Mouse (Mus musculus): Measurements from ENCODE around the gene Tcta. TPM values are rescaled to one million over a fixed set of nuclear protein-coding genes. Genes with fewer than 3 reads are reported as not detected.
"Not testable (repeated sequence)": the region's sequence is repeated elsewhere in the genome, so short reads cannot be mapped to it uniquely, and the experiment has no call there.

Gene Tcta
- total RNA-seq, 2 experiments from 2014 or later: 44.8 to 46.9 TPM

- no peak for DNase-seq (ENCODE audit: low spot score in 2 of 2)
Measured at GRCm38 (mm10) chr9:108272691-108273090, 33.3 kb downstream of the Tcta start.

- no peak for DNase-seq (ENCODE audit: low spot score in 2 of 2)
Measured at GRCm38 (mm10) chr9:108271941-108272340, 34.0 kb downstream of the Tcta start.

- not testable (repeated sequence) for DNase-seq (ENCODE audit: low spot score in 2 of 2)
Measured at GRCm38 (mm10) chr9:108268701-108269100, 37.3 kb downstream of the Tcta start.

DNA sequence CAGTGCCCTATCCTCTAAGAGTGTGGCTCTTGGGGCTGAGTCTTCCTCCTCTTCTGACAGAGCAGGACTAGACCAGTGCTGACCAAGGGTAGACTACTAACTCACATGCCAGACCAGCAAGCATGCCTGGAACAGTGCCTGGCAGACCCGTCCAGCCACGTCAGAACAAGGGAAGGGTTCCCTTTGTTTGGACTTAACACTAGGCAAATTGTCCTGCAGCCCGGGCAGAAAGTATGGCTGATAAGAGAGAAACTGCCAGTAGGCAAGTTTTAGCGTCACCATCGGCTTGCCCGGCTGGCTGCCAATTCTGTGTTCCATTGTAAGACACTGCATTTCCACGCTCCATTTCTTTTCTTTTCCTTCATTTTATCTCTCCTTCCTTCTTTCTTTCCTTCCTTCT is 38.3 kb downstream of the Tcta start:
- DNase-seq (ENCODE audit: low spot score in 2 of 2): no peak

DNA sequence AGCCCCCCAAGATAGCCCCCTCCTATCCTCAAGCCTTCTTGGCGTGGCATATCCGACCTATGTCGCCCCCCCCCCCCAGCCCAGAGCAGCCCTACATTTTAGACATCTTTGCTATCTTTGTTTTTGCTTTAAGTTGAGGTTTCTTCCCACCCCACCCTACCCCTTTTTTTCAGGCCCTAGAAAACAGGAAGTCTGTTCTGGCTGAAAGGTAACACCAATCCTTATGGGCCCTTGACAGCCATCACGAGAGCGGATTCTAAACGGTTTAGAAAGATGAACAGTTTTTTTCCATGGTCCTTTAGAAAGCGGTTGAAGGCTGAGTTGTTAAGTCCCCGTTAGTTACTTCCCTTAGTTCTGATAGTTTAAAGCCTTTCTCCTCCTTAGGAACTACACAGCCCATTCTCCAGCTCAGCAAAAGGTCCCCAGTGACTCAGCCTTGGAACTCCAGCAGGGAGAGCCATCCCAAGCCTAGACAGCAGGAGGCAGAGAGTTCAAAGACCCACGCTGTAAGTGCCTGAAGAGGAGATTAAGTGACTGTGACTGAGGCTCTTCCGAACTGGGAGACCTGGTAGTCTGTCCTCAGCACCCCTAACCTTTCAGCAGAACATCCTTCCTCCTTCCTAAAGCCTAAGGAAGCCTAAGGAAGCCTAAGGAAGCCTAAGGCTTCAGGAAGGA is 39.6 kb downstream of the Tcta start:
- DNase-seq (ENCODE audit: low spot score in 2 of 2): no peak

DNA sequence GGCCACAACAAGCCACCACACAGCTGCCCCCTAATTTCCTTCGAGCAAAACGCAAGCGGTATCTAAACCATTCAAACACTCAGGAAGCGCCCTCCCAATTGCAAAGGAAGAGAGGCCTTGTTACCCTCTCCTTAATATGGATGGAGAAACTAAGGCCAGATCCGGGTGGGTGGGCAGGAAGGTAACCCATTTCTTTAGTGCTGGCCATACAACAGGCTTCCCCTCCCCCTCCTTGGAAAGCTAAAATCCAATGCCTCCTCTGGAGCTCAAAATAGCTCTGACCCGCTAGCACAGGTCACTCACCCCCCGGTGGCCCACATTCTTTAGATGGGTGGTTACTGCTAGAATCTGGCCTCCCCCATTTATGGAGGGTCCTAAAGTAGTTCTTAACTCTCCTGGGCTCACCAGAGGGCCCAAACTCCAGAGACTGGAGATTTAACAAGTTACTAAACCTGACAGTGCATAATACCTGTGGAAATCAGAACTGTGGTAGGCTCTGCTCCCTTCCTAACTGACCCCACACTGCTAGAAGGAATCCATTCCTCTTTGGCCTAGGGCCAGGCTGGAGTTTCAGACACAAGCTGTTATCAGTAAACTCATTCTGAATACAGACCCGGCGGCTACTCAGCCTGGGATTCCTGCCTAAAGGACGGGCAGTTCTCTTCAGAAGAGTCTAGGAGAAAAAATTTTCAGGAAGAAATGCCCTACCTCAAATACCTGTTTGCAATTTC is 41.6 kb downstream of the Tcta start:
- DNase-seq (ENCODE audit: low spot score in 2 of 2): peak in 1 of 2 experiments; percentile 26

DNA sequence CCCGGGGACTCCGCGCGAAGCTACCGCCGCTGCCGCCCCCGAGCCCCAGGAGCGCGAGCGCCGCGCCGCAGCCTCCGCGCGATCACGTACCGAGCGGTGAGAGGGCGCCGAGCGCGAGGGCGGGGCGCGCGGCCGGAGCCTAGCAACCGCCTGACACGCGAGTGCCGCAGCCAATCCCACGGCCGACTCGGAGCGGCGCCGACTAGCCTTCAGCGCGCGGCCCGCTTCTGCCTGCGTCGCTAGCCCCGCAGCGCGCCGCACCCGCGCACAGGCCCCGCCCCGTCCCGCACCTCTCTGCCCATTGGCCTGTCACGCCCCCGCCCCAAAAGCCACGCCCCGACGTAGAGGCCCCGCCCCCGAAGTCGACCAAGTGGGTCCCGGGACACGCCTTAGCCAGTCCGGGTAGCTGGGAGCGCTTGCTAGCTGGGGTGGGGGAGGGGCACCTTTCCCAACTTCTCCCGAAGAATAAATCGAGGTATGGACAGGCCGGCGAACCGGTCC is 42.2 kb downstream of the Tcta start, which contains the start of gene Dag1:
TSS of gene Dag1 (minus strand) at position 269 of the 501 bp plus-strand sequence.
- peak; percentile 98 to 99 for DNase-seq (ENCODE audit: low spot score in 2 of 2)

- DNase-seq (ENCODE audit: low spot score in 2 of 2): peak in 1 of 2 experiments; percentile 46
Measured at GRCm38 (mm10) chr9:108263131-108263681, 42.8 kb downstream of the Tcta start.

DNA sequence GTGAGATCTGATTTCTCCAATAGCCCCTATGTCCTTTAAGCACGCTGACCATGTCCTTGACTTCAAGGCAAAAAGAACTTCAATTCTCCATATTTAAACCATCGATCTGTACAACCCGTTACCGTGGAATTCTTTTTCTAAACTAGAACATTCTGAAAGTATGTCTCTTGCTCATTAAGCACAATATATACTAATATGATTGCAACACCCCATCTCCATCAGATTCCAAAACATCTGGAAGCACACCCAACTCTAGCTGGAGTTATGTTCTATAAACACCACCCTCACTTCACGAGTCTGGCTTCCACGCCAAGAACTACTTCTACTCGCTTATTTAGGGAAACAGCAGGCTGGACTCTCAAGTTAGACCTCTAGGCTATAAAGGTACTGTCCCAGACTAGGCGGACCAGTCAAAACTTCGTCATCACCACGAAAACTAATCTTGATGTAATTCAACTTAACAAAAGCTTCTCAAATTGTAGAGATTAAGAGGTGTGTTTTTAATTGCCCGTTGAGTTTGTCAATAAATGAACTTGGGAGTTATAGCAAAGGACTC is 43.4 kb downstream of the Tcta start:
- DNase-seq (ENCODE audit: low spot score in 2 of 2): no peak

GRCm38 (mm10) chr9:108261865-108262264 is 44.1 kb downstream of the Tcta start:
- DNase-seq (ENCODE audit: low spot score in 2 of 2): no peak

DNA sequence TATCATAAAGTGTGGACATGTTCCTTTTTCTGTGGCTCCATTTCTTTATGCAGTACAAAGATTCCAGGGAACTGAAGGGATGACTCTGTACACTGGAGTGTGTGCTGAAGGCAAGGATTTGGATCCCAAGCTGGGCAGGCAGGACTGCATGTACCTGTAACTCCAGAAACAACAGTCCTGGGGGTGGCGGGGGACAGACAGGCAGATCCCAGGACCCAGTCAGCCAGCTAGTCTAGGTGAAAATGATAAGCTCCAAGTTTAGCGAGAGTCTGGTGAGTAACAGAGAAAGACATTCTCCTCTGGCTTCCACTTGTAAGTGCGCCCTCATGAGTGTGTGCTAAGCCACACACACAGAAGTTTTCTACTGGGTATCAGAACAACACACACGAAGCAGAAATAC is 45.4 kb downstream of the Tcta start:
- no peak for DNase-seq (ENCODE audit: low spot score in 2 of 2)

Other genes with a start within 250 kb of the Tcta start
- gene Mst1, start 225.7 kb downstream of the Tcta start, total RNA-seq (2021): not detected
- 10 to 100 TPM; 82.4 to 90.0 TPM for gene Rnf123, start 222.8 kb downstream of the Tcta start, total RNA-seq (2021)
- 10 to 100 TPM; 41.0 to 46.7 TPM for gene Apeh, start 211.6 kb downstream of the Tcta start, total RNA-seq (2021)
- gene Bsn, start 115.8 kb downstream of the Tcta start, total RNA-seq (2021): 100 to 1,000 TPM; 129 to 137 TPM
- gene Dag1, start 42.2 kb downstream of the Tcta start, total RNA-seq (2021): 100 to 1,000 TPM; 132 to 136 TPM
- 10 to 100 TPM; 86.6 to 92.6 TPM for gene Nicn1, start 15.7 kb downstream of the Tcta start, total RNA-seq (2021)
- 10 to 100 TPM; 24.6 to 26.5 TPM for gene Amt, start 9.3 kb downstream of the Tcta start, total RNA-seq (2021)
- 100 to 1,000 TPM; 212 to 222 TPM for gene Rhoa, start within 50 bp of the Tcta start, total RNA-seq (2021)
- 10 to 100 TPM; 63.6 to 67.8 TPM for gene Gpx1, start 32.7 kb upstream of the Tcta start, total RNA-seq (2021)
- 100 to 1,000 TPM; 121 to 132 TPM for gene Usp4, start 41.7 kb upstream of the Tcta start, total RNA-seq (2021)
- gene 1700102P08Rik, start 86.6 kb upstream of the Tcta start, total RNA-seq (2021): 1 to 10 TPM; 1.9 to 2.5 TPM
- gene Ccdc36, start 122.3 kb upstream of the Tcta start, total RNA-seq (2021): under 1 TPM; 0.11 to 0.23 TPM
- not detected for gene BC048562, start 130.3 kb upstream of the Tcta start, total RNA-seq (2021)
- gene Ccdc71, start 154.4 kb upstream of the Tcta start, total RNA-seq (2021): 10 to 100 TPM; 33.6 to 34.1 TPM
- gene Klhdc8b, start 155.4 kb upstream of the Tcta start, total RNA-seq (2021): 10 to 100 TPM; 20.7 to 22.7 TPM
- 10 to 100 TPM; 36.9 to 39.4 TPM for gene Lamb2, start 173.6 kb upstream of the Tcta start, total RNA-seq (2021)
- gene Usp19, start 184.4 kb upstream of the Tcta start, total RNA-seq (2021): 100 to 1,000 TPM; 119 to 125 TPM
- 10 to 100 TPM; 95.3 to 97.3 TPM for gene Qars, start 201.5 kb upstream of the Tcta start, total RNA-seq (2021)
- 100 to 1,000 TPM; 121 to 129 TPM for gene Qrich1, start 210.6 kb upstream of the Tcta start, total RNA-seq (2021)

All from layer of hippocampus, postnatal 10 days (tissue).